Mouse (Mus musculus) brain, embryonic 14.5 days (tissue): ENCODE measurements around the gene Gnb5.

Source experiments
- CTCF ChIP-seq: fragments of 200-500 bp; IDR thresholded peaks from 2 replicates; pipeline ENCODE4 v1.5.1; 2012; ENCODE audit warnings: inconsistent platforms, mild to moderate bottlenecking, moderate library complexity, borderline replicate concordance; ENCODE audit not compliant: insufficient read depth, insufficient read length; ENCODE audit errors: extremely low read depth
- POLR2A ChIP-seq: fragments of 200-500 bp; IDR thresholded peaks from 2 replicates; pipeline ENCODE4 v1.6.1; 2012; ENCODE audit warnings: mild to moderate bottlenecking, inconsistent platforms, borderline replicate concordance; ENCODE audit not compliant: poor library complexity, insufficient read depth, insufficient read length, severe bottlenecking; ENCODE audit errors: extremely low read depth

- TF ChIP-seq CTCF: no peak
- TF ChIP-seq POLR2A: no peak
Observed at GRCm38 (mm10) chr9:75365195-75365594, 59.1 kb downstream of the Gnb5 start.
